Mouse (Mus musculus): ENCODE data around the gene Gimap3. TPM values are rescaled to one million over a fixed set of nuclear protein-coding genes. Genes with fewer than 3 reads are reported as not detected.
A peak's percentile ranks its signal among the peaks of the same experiment; 100 is the strongest.

The Gimap3 gene
- total RNA-seq (2014; rRNA removed) (1.7 and 1.9 TPM in 2 replicates), polyA plus RNA-seq (2012; rRNA removed) (1.5 and 3.1 TPM in 2 replicates)

DNA sequence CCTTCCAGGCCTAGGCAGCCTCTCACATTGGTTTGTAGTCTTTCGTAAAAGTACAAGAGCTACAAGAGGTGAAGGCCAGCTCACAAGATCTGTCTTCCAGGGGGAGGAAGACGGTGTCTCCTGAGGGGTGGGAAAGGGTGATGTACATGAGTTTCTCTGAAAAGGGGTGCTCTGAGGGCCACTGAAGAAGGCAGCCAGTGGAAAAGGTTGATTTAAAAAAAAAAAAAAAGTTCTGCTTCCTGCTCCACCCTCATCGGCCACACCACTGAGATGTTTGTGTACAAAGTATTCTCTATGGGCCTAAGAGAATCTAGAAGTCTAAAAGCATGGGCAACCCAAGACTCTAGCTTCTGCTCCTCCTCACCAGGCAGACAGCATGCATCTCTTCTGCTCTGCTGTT, at the start of gene Gimap3:
Gene Gimap3 (minus strand): TSS at position 156 of the 400 bp plus-strand sequence.
- no peak for DNase-seq (ENCODE audit: extremely low read depth, low read depth, low spot score)
- Histone ChIP-seq H3K27ac (replicated peaks; ENCODE audit: insufficient read depth, low read depth, low read length) (no peak within 1 kb of the TSS), H3K9ac (ENCODE audit: low read depth, low read length) (no peak within 1 kb of the TSS), H3K27me3 (ENCODE audit: control insufficient read depth, insufficient read depth, low read length) (no peaks in the 10 kb centered on the region), H3K79me2 (ENCODE audit: control insufficient read depth, insufficient read depth, low read length) (no peaks in the 10 kb centered on the region), H3K4me1 (ENCODE audit: control insufficient read depth, insufficient read depth, low read length) (no peaks in the 10 kb centered on the region), H3K36me3 (ENCODE audit: control insufficient read depth, insufficient read depth, low read length) (no peaks in the 10 kb centered on the region), H3K4me3 (ENCODE audit: insufficient read depth, low read depth, low read length) (no peak within 1 kb of the TSS)
- 87% methylated on average over 3 of the region's 3 CpGs for WGBS
- TF ChIP-seq CTCF (IDR thresholded peaks at IDR 0.05; ENCODE audit: low read depth, low read length) = no peak
- TF ChIP-seq POLR2A (IDR thresholded peaks at IDR 0.05; ENCODE audit: extremely low read depth, insufficient read depth, low read length) = no peak

DNA sequence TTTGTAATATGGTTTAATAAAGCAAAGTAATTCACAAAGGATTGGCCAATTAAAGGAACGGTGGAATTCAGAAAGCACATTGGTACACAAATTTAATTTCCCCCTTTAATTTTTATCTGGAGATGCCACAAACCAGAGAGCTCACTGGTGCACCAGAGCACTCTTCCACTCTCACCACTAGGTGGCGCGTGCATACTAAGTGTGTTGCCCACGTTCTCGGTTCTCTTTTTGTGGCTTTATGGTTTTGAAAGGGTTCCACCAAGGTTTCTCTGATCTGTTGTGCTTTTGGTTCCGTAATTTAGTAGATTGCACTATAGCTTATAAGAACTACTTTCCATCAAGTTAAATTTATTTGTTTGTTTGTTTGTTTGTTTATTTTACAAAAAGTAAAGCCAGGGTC, 47.2 kb upstream of the Gimap3 start:
- peak; percentile 66 for DNase-seq (ENCODE audit: extremely low read depth, low read depth, low spot score)

DNA sequence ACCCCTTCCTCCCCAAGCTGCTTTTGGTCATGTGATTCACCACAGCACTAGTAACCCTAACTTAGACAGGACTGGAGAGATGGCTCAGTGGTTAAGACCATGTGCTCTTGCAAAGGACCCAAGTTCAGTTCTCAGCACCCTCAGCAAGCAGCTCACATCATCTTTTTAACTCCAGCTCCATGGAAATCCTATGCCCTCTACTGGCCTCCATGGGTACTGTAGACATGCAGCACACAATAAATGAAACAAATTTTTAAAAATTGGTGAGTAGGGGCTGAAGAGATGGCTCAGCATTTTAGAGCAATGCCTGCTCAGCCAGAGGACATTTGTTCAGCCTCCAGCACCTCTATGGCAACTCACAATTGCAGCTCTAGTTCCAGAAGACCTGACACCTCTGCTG, 44.4 kb upstream of the Gimap3 start:
- Histone ChIP-seq H3K9ac (ENCODE audit: low read depth, low read length) (no peak overlapping the region), H3K36me3 (ENCODE audit: control insufficient read depth, insufficient read depth, low read length) (no peaks in the 10 kb centered on the region), H3K79me2 (ENCODE audit: control insufficient read depth, insufficient read depth, low read length) (no peaks in the 10 kb centered on the region), H3K27me3 (ENCODE audit: control insufficient read depth, insufficient read depth, low read length) (no peaks in the 10 kb centered on the region), H3K4me1 (ENCODE audit: control insufficient read depth, insufficient read depth, low read length) (no peaks in the 10 kb centered on the region), H3K4me3 (ENCODE audit: insufficient read depth, low read depth, low read length) (no peak overlapping the region), H3K27ac (replicated peaks; ENCODE audit: insufficient read depth, low read depth, low read length) (no peak overlapping the region)
- DNase-seq (ENCODE audit: extremely low read depth, low read depth, low spot score) = no peak
- TF ChIP-seq POLR2A (IDR thresholded peaks at IDR 0.05; ENCODE audit: extremely low read depth, insufficient read depth, low read length) (no peak), CTCF (IDR thresholded peaks at IDR 0.05; ENCODE audit: low read depth, low read length) (no peak)

More for the DNA sequence above, 47.2 kb upstream of the Gimap3 start:
- Histone ChIP-seq H3K9ac (ENCODE audit: low read depth, low read length) (no peak overlapping the region), H3K36me3 (ENCODE audit: control insufficient read depth, insufficient read depth, low read length) (no peaks in the 10 kb centered on the region), H3K4me3 (ENCODE audit: insufficient read depth, low read depth, low read length) (no peak overlapping the region; the same call in 1 of the 2 replicates), H3K27me3 (ENCODE audit: control insufficient read depth, insufficient read depth, low read length) (no peaks in the 10 kb centered on the region), H3K27ac (replicated peaks; ENCODE audit: insufficient read depth, low read depth, low read length) (no peak overlapping the region), H3K79me2 (ENCODE audit: control insufficient read depth, insufficient read depth, low read length) (no peaks in the 10 kb centered on the region), H3K4me1 (ENCODE audit: control insufficient read depth, insufficient read depth, low read length) (no peaks in the 10 kb centered on the region; the same call in 1 of the 2 replicates)
- WGBS = 1% methylated on average over 6 of the region's 6 CpGs
- TF ChIP-seq POLR2A (IDR thresholded peaks at IDR 0.05; ENCODE audit: extremely low read depth, insufficient read depth, low read length) (no peak), CTCF (IDR thresholded peaks at IDR 0.05; ENCODE audit: low read depth, low read length) (peak; percentile 85)

DNA sequence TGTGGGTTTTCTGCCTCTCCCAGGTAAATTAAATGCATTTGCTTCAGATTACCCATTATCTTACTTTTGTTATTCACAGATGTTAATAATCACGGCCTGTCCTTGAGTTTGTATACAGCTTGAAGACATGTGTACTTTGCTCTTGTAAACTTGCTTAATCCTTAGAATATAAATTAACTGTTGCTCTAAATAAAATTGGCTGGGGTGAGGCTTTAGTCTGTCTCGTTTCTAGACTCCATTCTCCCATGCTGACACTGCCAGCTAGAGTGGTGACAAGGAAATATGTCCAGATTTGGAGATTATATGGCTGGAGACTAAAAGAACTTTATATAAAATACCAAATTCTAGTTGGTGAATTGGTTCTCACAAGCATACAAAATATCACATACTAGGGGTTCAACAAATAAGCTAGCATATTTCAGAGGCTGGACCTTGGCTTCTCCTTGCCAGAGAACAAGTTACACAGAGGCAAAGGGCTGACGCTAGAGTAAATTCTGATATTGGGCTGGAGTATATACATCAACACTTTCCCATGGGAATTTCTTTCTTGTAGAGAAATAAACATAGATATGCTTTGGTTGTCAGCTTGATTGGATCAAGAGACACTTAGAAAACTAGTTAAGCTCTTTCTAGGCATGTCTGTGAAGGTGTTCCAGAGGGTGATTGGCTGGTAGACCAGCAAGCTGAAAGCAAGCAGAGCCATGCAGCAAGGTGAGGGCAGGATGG, 39.0 kb upstream of the Gimap3 start:
- 70% methylated on average over 3 of the region's 3 CpGs for WGBS

DNA sequence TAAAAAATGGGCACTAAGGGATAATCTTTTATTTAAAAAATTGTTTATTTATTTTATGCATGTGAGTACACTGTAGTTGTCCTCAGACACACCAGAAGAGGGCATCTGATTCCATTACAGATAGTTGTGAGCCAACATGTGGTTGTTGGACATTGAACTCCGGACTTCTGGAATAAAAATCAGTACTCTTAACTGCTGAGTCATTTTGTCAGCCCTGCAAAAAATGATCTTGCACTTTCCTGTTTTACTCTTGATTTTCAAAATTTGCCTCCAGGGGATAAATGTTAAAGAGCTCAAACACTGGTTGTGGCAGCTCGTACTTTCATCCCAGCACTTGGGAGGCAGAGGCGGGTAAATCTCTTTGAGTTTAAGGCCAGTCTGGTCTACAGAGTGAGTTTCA, 36.1 kb upstream of the Gimap3 start:
- H3K9ac ChIP-seq (ENCODE audit: low read depth, low read length) = no peak overlapping the region
- no peaks in the 10 kb centered on the region for H3K36me3 ChIP-seq (ENCODE audit: control insufficient read depth, insufficient read depth, low read length)
- TF ChIP-seq POLR2A (IDR thresholded peaks at IDR 0.05; ENCODE audit: extremely low read depth, insufficient read depth, low read length) = no peak
- no peak for TF ChIP-seq CTCF (IDR thresholded peaks at IDR 0.05; ENCODE audit: low read depth, low read length)
- WGBS = 51% methylated on average over 3 of the region's 3 CpGs
- no peak overlapping the region for H3K4me3 ChIP-seq (ENCODE audit: insufficient read depth, low read depth, low read length)
- no peaks in the 10 kb centered on the region for H3K27me3 ChIP-seq (ENCODE audit: control insufficient read depth, insufficient read depth, low read length)
- peak overlapping the region; percentile 78 for H3K27ac ChIP-seq (replicated peaks; ENCODE audit: insufficient read depth, low read depth, low read length)
- DNase-seq (ENCODE audit: extremely low read depth, low read depth, low spot score) = peak; percentile 91
- H3K4me1 ChIP-seq (ENCODE audit: control insufficient read depth, insufficient read depth, low read length) = peaks cover 8% of the 10 kb centered on the region
- H3K79me2 ChIP-seq (ENCODE audit: control insufficient read depth, insufficient read depth, low read length) = no peaks in the 10 kb centered on the region

More for the DNA sequence above, 39.0 kb upstream of the Gimap3 start:
- no peaks in the 10 kb centered on the region for H3K79me2 ChIP-seq (ENCODE audit: control insufficient read depth, insufficient read depth, low read length)
- no peak overlapping the region for H3K4me3 ChIP-seq (ENCODE audit: insufficient read depth, low read depth, low read length)
- no peaks in the 10 kb centered on the region for H3K36me3 ChIP-seq (ENCODE audit: control insufficient read depth, insufficient read depth, low read length)
- DNase-seq (ENCODE audit: extremely low read depth, low read depth, low spot score) = no peak
- no peaks in the 10 kb centered on the region for H3K27me3 ChIP-seq (ENCODE audit: control insufficient read depth, insufficient read depth, low read length)
- TF ChIP-seq POLR2A (IDR thresholded peaks at IDR 0.05; ENCODE audit: extremely low read depth, insufficient read depth, low read length) = no peak
- TF ChIP-seq CTCF (IDR thresholded peaks at IDR 0.05; ENCODE audit: low read depth, low read length) = no peak
- no peak overlapping the region for H3K27ac ChIP-seq (replicated peaks; ENCODE audit: insufficient read depth, low read depth, low read length)
- H3K4me1 ChIP-seq (ENCODE audit: control insufficient read depth, insufficient read depth, low read length) = peaks cover 8% of the 10 kb centered on the region
- no peak overlapping the region for H3K9ac ChIP-seq (ENCODE audit: low read depth, low read length)

DNA sequence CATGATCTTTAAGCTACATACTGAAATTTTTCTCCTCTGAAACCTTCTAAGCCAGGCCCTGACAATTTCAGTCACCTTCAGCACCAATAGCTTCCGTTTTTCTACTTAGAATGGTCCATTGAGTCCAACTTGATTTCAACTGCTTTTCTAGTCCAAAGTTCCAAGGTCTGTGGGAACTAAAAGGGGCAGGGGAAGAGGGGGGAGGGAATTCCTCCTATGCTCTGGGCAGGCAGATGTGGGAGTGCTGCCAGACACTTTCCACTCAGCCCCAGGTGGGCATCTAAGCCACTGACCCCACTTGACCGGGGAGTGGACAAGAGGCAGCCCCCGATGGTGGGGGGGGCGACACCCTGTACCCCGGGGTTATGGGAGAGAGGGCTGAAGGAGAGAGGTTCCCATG, 33.7 kb upstream of the Gimap3 start:
- Histone ChIP-seq H3K36me3 (ENCODE audit: control insufficient read depth, insufficient read depth, low read length) (no peaks in the 10 kb centered on the region), H3K27me3 (ENCODE audit: control insufficient read depth, insufficient read depth, low read length) (no peaks in the 10 kb centered on the region), H3K79me2 (ENCODE audit: control insufficient read depth, insufficient read depth, low read length) (no peaks in the 10 kb centered on the region), H3K4me1 (ENCODE audit: control insufficient read depth, insufficient read depth, low read length) (peaks cover 8% of the 10 kb centered on the region), H3K27ac (replicated peaks; ENCODE audit: insufficient read depth, low read depth, low read length) (no peak overlapping the region), H3K4me3 (ENCODE audit: insufficient read depth, low read depth, low read length) (no peak overlapping the region), H3K9ac (ENCODE audit: low read depth, low read length) (no peak overlapping the region)
- peak; percentile 76 for DNase-seq (ENCODE audit: extremely low read depth, low read depth, low spot score)
- no peak for TF ChIP-seq POLR2A (IDR thresholded peaks at IDR 0.05; ENCODE audit: extremely low read depth, insufficient read depth, low read length)
- no peak for TF ChIP-seq CTCF (IDR thresholded peaks at IDR 0.05; ENCODE audit: low read depth, low read length)
- WGBS = 77% methylated on average over 5 of the region's 5 CpGs
